Mouse (Mus musculus) frontal cortex, postnatal 10 days (tissue): ENCODE data around the gene 1700017B05Rik.
"Not testable (repeated sequence)": the region's sequence is repeated elsewhere in the genome, so short reads cannot be mapped to it uniquely, and the experiment has no call there.

Source experiments
- DNase-seq, 2 experiments: peaks; one replicate each; pipeline ENCODE4 v3.0.0; 2022; ENCODE audit warnings: low spot score in 2 of 2, mixed read lengths in 1 of 2

1700017B05Rik gene

DNA sequence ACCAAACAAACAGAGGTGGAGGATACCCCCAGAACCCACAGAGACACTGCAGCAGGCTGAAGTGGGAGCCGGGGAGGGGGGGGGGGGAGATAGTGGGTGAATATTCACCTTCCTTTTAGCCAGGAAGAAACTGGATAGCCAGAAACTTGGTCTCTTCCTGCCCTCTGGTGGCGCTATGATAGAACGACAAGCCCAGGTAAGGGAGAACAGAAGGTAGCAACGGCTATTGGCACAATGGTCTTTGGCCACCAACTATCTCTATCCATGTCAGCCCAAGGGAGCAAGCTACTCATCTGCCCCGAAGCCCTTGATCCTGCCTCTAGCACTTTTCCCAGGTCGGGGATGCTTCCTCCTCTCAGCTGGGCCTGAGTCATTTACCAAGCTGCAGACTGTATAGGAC is 42.1 kb downstream of the 1700017B05Rik start:
- DNase-seq = peak in 1 of 2 experiments; percentile 16

DNA sequence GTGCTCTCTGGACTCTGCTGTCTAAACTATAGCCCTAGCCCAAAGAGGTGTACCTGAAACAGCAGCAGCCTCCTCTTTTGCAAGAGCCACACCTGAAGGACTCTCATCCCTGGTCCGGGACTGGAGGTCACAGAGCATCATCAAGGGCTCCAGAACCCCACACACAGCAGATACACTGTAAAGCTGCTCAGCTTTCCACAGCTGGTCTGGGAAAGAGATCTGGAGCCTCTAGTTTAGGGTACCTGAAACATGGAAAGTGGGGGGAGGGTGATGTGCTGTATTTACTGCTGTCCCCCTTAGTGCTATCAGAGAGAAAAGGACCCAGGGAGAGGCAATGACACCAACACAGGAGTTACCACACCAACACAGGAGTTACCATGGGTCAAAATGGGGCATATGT is 42.9 kb downstream of the 1700017B05Rik start:
- no peak for DNase-seq

DNA sequence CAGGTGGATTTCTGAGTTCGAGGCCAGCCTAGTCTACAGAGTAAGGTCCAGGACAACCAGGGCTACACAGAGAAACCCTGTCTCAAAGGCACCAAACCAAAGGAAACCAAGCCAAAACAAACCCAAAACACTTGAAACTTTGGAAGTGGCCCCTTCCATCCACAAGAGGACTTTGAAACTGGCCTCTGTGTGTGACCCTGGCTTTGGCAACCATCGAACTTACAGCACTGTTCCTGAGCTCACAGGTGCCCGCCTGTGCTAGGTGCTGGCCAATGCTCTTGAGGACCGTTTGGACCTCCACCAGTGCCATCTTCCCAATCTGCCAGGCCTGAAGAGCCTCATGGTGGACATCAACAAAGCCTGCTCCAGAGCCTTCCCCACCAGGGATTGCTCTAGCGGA is 43.6 kb downstream of the 1700017B05Rik start:
- no peak for DNase-seq

DNA sequence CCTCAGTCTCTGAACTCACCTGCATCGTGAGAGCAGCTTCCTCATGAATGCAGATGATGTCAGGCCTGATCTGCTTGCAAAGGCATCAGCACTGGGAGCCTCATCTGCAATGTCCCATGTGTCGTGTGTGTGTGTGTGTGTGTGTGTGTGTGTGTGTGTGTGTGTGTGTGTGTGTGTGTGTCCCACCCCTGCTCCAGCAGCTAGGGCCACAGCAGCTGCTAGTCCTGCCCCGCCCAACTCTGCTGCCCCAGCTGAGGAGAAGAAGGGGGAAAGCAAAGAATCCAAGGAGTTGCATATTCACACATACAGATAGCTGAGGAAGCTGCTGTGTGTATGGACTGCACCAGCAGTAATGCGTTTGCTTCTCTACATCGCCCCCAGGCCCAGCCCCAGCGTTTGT is 45.2 kb downstream of the 1700017B05Rik start:
- no peak for DNase-seq

DNA sequence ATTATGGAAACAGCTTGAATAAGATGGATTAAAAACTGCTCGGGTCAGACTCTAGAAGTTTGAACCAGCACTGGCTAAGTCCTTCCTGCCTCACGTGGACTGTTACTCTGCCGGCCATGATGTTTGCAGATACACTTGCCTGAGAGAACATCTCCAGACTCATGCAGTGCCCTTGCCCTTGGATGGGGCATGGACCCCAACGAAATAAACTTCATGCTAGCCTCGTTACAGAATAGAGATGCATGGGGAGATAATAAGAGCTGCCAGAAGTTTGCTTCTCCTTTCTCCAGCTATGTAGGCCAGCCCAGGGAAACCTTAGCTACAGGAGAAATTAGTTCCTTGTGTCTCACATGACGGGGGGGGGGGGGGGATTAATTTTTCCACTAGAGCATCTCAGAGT is 47.9 kb downstream of the 1700017B05Rik start:
- DNase-seq = no peak

DNA sequence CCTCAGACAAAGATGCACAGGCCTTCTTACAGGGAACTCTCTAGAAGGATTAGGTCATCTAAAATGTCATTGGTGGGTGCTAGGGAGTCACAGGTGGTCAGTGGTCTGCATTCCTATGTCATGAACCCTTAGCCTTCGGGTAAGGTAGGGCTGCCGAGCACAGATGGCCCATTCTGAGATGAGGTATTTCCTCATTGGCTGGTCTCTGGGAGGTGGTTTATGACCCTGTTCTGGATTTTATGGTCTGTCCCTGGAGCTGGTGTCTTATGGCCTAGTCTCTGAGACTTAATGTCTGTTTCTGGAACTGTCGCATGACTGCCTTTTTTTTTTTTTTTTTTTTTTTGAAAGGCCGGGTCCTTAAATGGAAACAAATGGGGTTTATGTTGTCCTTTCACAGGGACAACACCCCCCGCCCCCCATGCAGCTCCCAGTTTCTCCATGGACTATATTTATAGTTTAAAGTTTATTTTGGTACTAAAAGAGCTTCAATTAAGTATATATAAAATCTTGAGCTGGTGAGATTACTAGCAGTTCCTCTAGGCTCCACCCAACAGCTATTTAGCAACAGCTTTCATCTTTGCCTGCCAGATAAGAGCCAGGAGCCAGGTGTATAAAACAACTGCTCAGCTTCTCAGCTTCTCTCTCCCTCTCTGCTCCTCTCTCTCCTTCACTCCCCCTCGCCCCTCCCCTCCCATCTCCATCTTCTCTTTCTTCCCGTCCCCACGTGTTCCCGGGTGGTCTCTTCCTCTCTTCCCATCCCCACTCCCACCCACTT is 49.8 kb downstream of the 1700017B05Rik start:
- no peak for DNase-seq

DNA sequence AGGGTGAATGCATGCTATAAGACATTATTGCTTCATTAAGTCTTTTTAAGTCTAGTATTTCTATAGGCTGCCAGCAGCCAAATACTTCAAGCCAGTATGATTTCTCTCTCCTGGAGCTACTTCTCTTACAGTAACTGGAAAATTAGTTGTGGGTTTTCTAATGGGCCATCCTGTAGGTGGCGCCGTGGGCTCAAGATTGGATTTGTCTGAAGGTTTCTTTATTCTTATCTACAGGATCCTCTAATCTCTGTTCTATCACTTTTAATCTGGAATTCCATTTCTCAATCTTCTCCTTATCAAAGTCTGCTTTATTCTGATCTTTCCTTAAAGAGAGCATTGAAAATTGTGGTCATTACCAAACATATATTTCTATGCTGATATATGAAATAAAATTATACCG is 53.1 kb downstream of the 1700017B05Rik start:
- no peak for DNase-seq

DNA sequence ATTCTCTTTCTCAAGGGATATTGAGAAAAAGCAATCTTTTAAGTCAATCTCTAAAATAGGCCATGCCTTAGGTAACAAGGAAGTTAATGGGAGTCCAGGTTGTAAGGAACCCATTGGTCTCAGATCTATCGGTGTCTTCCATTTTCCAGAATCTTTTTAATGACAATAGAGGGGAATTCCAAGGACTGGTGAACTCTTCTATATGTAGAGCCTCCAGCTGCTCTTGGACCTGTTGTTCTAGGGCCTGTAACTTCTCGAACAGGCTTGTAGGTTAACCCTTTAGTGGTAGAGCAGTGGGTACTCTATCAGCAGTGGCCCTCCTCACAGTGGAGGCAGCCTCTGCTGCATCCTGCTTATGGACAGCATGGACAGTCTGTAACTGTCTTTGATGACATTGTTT is 55.5 kb downstream of the 1700017B05Rik start:
- DNase-seq = no peak

DNA sequence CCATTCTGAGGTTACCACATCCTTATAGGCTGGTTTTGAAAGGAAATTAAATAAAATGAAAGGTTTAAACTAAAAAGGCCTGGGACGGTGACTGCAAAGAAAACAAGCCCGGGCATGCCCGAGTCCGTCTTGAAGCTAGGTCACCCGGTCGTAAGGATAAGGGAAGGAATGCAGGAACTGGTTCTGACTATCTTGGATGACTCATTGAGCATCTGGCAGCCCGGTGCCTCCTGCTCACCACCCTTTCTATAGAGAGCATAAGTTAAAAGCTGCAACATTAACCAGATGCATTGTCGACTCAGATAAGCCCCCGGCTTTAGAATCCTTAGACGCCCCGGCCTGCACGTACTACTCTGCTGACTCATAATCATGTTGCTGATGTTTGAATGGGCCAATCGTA is 58.8 kb downstream of the 1700017B05Rik start:
- not testable (repeated sequence) for DNase-seq
